Mouse (Mus musculus): ENCODE results near the gene Plac9a.

Gene Plac9a

GRCm38 (mm10) chr14:25840961-25841360 lies 61.9 kb downstream of the Plac9a start:
- peak in 1 of 2 experiments; percentile 37 for DNase-seq (ENCODE audit: inconsistent age in 2 of 2, low spot score in 1 of 2)

- DNase-seq (ENCODE audit: inconsistent age in 2 of 2, low spot score in 1 of 2), result peak in 1 of 2 experiments; percentile 89
Measured at GRCm38 (mm10) chr14:25839791-25840190, 63.1 kb downstream of the Plac9a start.

DNA sequence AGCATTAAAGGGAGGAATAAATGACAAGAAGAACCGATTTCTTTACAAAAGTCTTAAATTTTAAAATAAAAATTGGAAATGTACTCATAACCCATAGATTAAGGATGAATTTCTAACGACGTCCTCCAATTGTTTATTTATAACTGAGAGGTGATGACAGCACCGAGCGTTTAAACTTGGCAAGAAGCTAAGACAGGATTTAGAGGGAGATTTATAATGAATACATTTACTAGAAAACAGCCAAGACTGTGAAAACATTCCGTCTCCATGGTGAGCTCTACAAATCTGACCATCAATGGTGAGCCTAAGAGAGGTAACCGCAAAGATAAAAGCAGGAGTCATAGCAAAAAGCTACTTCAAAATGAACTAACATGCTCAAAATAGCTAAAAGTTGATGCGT lies 64.5 kb downstream of the Plac9a start:
- DNase-seq (ENCODE audit: inconsistent age in 2 of 2, low spot score in 1 of 2), result no peak

Data from adrenal gland, adult (tissue).